Mouse (Mus musculus): ENCODE data around the gene Nbea.

GRCm38 (mm10) chr3:55665928-55666327 lies 517.6 kb downstream of the Nbea start:
- TF ChIP-seq CTCF (conservative IDR thresholded peaks at IDR 0.05; ENCODE audit: insufficient read depth, insufficient read length, low read depth, low read length) (no peak), POLR2A (IDR thresholded peaks at IDR 0.05; ENCODE audit: low read depth, low read length) (no peak)
